Mouse (Mus musculus): ENCODE data around the gene Cdhr5. TPM values are rescaled to one million over a fixed set of nuclear protein-coding genes. Genes with fewer than 3 reads are reported as not detected.

Gene Cdhr5
- total and polyA plus RNA-seq, 2 experiments from 2014 or later = not detected

DNA sequence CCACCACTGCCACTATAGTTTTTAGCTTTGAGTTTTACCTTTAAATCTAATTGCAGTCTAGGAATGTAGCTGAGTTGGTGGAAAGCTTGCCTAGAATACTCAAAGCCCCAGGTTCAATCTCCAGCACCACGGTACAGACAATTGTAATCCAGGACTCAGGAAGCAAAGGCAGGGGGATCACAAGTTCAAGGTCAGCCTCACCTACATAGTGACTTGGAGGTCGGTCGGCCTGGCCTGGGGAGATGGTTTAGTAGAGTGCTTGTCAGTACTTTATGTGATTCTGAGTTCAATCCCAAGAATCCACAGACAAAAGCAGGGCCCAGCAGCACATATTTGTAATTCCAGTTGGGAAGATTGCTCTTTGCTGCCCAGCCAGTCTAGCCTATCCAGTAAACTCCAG, 11.5 kb upstream of the Cdhr5 start:
- ATAC-seq (ENCODE audit: insufficient read depth, low read depth) = no peak
- Histone ChIP-seq H3K9ac (replicated peaks; ENCODE audit: low read depth, low read length) (no peak overlapping the region), H3K4me2 (ENCODE audit: low read depth, low read length) (no peak overlapping the region), H3K27ac (ENCODE audit: low read depth) (no peak overlapping the region), H3K4me3 (ENCODE audit: low read depth, low read length) (no peak overlapping the region), H3K9me3 (replicated peaks; ENCODE audit: control insufficient read depth, low read length) (no peaks in the 10 kb centered on the region), H3K27me3 (ENCODE audit: control insufficient read depth, insufficient read depth, low read length) (peaks cover 26% of the 10 kb centered on the region), H3K4me1 (ENCODE audit: control insufficient read depth, insufficient read depth) (0 out of 2 replicates have a peak, but pooled peaks cover 5% of the 10 kb centered on the region), H3K36me3 (replicated peaks; ENCODE audit: control insufficient read depth, insufficient read depth, low read length) (no peaks in the 10 kb centered on the region)
- no peak for TF ChIP-seq EP300 (IDR thresholded peaks at IDR 0.05; ENCODE audit: low read depth)
- no peak for TF ChIP-seq CTCF (IDR thresholded peaks at IDR 0.05; ENCODE audit: low read depth)
- 63% methylated on average over 3 of the region's 3 CpGs for WGBS
- no peak for DNase-seq (ENCODE audit: low spot score)

DNA sequence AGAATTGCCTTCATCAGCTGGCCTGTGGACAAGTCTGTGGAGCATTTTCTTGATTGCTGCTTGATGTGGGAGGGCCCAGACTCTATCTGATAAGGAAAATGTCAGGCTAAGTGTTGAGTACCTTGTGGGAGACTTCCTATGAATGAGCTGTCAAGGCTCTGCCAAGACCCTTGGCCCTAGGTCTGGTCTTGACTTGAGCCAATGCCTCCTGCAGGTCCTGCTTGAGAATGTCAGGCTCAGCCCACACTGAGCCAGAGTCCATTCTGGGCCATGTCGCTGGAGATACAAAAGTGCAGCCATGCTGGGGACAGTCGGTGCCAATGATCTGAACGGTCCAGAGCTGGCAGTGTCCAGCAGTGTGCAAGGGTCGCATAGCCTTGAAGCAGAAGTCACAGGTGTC, 6.2 kb upstream of the Cdhr5 start:
- Histone ChIP-seq H3K4me3 (ENCODE audit: low read depth, low read length) (no peak overlapping the region), H3K9ac (replicated peaks; ENCODE audit: low read depth, low read length) (no peak overlapping the region), H3K4me1 (ENCODE audit: control insufficient read depth, insufficient read depth) (no peaks in the 10 kb centered on the region), H3K9me3 (replicated peaks; ENCODE audit: control insufficient read depth, low read length) (no peaks in the 10 kb centered on the region), H3K4me2 (ENCODE audit: low read depth, low read length) (no peak overlapping the region), H3K27me3 (ENCODE audit: control insufficient read depth, insufficient read depth, low read length) (peaks cover 18% of the 10 kb centered on the region; the same call in 1 of the 2 replicates), H3K36me3 (replicated peaks; ENCODE audit: control insufficient read depth, insufficient read depth, low read length) (no peaks in the 10 kb centered on the region), H3K27ac (ENCODE audit: low read depth) (no peak overlapping the region)
- TF ChIP-seq EP300 (IDR thresholded peaks at IDR 0.05; ENCODE audit: low read depth) (no peak), CTCF (IDR thresholded peaks at IDR 0.05; ENCODE audit: low read depth) (no peak)
- DNase-seq (ENCODE audit: low spot score) (no peak), ATAC-seq (ENCODE audit: insufficient read depth, low read depth) (no peak)
- 72% methylated on average over 4 of the region's 4 CpGs for WGBS

DNA sequence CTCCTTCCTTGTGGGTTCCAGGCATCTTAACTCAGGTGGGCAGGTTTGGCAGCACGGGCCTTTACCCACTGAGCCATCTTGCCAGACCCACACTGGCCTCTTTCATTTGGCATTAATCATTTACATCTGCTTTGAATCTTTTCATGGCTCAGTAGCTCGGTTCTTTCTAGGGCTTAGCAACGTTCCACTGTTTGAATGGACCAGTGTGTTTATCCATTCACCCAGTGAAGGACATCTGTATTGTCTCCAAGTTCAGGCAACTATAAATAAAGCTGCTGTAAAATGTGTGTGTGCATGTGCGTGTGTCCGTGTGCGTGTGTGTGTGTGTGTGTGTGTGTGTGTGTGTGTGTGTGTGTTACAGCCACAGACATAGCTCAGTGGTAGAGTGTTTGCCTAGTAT, 4.9 kb upstream of the Cdhr5 start:
- Histone ChIP-seq H3K4me2 (ENCODE audit: low read depth, low read length) (no peak overlapping the region), H3K4me1 (ENCODE audit: control insufficient read depth, insufficient read depth) (no peaks in the 10 kb centered on the region), H3K27me3 (ENCODE audit: control insufficient read depth, insufficient read depth, low read length) (peaks cover 18% of the 10 kb centered on the region; the same call in 1 of the 2 replicates), H3K27ac (ENCODE audit: low read depth) (no peak overlapping the region), H3K4me3 (ENCODE audit: low read depth, low read length) (no peak overlapping the region), H3K36me3 (replicated peaks; ENCODE audit: control insufficient read depth, insufficient read depth, low read length) (no peaks in the 10 kb centered on the region), H3K9ac (replicated peaks; ENCODE audit: low read depth, low read length) (no peak overlapping the region), H3K9me3 (replicated peaks; ENCODE audit: control insufficient read depth, low read length) (no peaks in the 10 kb centered on the region)
- DNase-seq (ENCODE audit: low spot score) (no peak), ATAC-seq (ENCODE audit: insufficient read depth, low read depth) (no peak)
- 72% methylated on average over 6 of the region's 6 CpGs for WGBS
- TF ChIP-seq EP300 (IDR thresholded peaks at IDR 0.05; ENCODE audit: low read depth) (no peak), CTCF (IDR thresholded peaks at IDR 0.05; ENCODE audit: low read depth) (no peak)

DNA sequence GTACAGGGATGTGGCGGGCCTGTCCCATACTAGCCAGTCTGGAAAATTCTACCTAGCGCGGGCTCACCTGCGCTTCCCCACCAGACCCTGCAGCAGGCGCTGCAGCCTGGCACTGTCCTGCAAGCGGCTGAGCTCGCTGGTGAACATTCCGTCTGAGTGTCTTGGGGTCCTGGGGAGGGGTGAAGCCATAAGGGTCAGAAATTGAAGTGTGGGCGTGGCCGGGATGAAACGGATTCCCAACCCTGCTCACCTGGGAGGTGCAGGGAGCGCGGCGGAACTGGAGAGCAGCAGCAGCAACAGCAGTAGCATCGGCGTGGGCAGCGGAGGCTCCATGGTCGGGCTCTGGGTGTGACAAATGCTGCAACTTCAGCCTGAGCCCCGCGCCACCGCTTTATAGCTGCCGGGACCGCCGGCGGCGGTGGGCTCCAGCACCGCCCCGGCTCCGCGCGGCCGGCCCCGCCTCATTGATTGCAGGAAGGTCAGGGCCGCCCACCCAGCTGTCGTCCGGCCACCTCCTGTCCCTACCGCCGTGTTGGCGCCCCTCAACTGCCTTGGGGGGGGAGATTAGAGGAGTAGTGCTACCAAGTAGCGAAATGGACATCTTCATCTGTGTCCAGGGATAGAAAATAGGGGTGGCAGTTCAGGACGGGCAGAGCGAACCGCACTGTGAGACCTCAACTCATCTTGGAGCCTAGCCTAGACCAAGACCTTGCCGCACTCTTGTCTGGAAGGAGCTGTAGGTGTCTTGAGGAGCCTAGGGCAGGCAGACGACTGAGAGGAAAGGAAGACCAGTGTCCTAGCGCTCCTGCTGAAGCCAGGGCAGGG, 2.4 kb upstream of the Cdhr5 start, which contains the start of gene Sct:
Sct (minus strand) TSS at position 368 of the 825 bp plus-strand sequence.
- H3K4me2 ChIP-seq (ENCODE audit: low read depth, low read length) = peak within 1 kb of the TSS; percentile 67
- no peaks in the 10 kb centered on the region for H3K4me1 ChIP-seq (ENCODE audit: control insufficient read depth, insufficient read depth)
- DNase-seq (ENCODE audit: low spot score) (peak; percentile 37), ATAC-seq (ENCODE audit: insufficient read depth, low read depth) (peak; percentile 76; the same call in 1 of the 2 replicates)
- H3K9me3 ChIP-seq (replicated peaks; ENCODE audit: control insufficient read depth, low read length) = no peaks in the 10 kb centered on the region
- TF ChIP-seq EP300 (IDR thresholded peaks at IDR 0.05; ENCODE audit: low read depth) (no peak), CTCF (IDR thresholded peaks at IDR 0.05; ENCODE audit: low read depth) (peak; percentile 40)
- peaks cover 18% of the 10 kb centered on the region; the same call in 1 of the 2 replicates for H3K27me3 ChIP-seq (ENCODE audit: control insufficient read depth, insufficient read depth, low read length)
- no peak within 1 kb of the TSS for H3K27ac ChIP-seq (ENCODE audit: low read depth)
- H3K36me3 ChIP-seq (replicated peaks; ENCODE audit: control insufficient read depth, insufficient read depth, low read length) = no peaks in the 10 kb centered on the region
- whole genome bisulfite sequencing = 4% methylated on average over 46 of the region's 46 CpGs
- peak within 1 kb of the TSS; percentile 41 for H3K4me3 ChIP-seq (ENCODE audit: low read depth, low read length)
- peak within 1 kb of the TSS; percentile 27; the same call in 1 of the 2 replicates for H3K9ac ChIP-seq (replicated peaks; ENCODE audit: low read depth, low read length)

DNA sequence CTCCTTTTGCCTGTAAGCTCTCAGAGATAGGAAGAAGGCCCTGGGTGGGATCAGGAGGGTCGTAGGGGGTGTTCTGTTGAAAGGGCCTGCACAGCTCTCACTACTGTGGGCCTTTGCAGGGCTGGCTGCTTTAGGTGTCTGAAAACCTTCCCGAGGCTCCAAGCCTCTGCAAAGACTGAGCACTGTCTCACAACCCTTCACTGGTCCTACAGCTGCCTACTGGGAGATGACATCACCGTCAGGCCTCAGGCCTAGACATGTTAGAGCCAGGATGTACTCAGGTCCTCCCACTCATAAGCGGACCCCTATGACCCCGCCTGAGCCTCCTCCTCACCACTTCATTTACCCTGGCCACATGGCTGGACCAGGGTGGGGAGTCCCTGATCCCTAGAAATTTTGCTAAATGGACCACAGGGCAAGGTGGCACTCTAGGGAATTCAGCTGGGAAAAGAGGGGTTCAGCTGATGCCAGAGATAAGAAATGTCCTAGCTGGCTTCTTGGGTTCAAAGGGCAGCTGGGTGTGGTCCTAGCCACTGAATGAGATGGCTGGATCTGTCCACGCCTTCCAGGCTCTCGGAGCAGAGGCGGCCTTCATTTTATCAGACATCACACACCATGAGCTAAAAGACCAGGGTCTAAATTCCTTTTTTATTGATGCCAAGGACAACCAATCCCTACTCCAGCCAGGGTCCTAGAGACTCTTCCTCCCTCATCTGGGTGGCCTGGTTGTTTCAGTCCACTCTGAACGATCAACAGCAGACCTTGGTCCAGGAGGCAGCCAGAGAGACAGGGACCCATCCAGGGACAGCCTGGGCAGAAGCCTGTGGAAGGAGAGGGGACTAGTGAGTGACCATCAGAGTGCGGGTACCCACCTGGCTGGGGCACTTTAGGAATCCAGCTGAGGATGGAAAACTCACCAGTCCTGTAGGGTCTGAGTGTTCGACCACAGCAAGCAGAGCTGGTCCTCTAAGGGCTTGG, 1.4 kb upstream of the Cdhr5 start:
- Histone ChIP-seq H3K27me3 (ENCODE audit: control insufficient read depth, insufficient read depth, low read length) (peaks cover 18% of the 10 kb centered on the region; the same call in 1 of the 2 replicates), H3K4me3 (ENCODE audit: low read depth, low read length) (no peak overlapping the region), H3K36me3 (replicated peaks; ENCODE audit: control insufficient read depth, insufficient read depth, low read length) (no peaks in the 10 kb centered on the region), H3K9me3 (replicated peaks; ENCODE audit: control insufficient read depth, low read length) (no peaks in the 10 kb centered on the region), H3K4me1 (ENCODE audit: control insufficient read depth, insufficient read depth) (no peaks in the 10 kb centered on the region), H3K27ac (ENCODE audit: low read depth) (no peak overlapping the region), H3K4me2 (ENCODE audit: low read depth, low read length) (no peak overlapping the region), H3K9ac (replicated peaks; ENCODE audit: low read depth, low read length) (no peak overlapping the region)
- no peak for TF ChIP-seq CTCF (IDR thresholded peaks at IDR 0.05; ENCODE audit: low read depth)
- TF ChIP-seq EP300 (IDR thresholded peaks at IDR 0.05; ENCODE audit: low read depth) = no peak
- ATAC-seq (ENCODE audit: insufficient read depth, low read depth) = 0 out of 2 replicates have a peak, but pooled peaks have one; percentile 16
- no peak for DNase-seq (ENCODE audit: low spot score)
- WGBS = 74% methylated on average over 11 of the region's 11 CpGs

Measured in heart, postnatal 0 days (tissue).